Mouse (Mus musculus) CH12.LX (cell line): ENCODE measurements around the gene Dleu7. TPM values are rescaled to one million over a fixed set of nuclear protein-coding genes. Genes with fewer than 3 reads are reported as not detected.

ENCODE experiments used
- DNase-seq: peaks from one replicate; pipeline ENCODE4 v3.0.0-alpha.2; 2013; ENCODE audit errors: extremely low read depth
- H3K27ac ChIP-seq: 2 replicates; pipeline ENCODE4 v1.5.1; 2012; ENCODE audit warnings: low read depth, mild to moderate bottlenecking, control low read depth, moderate library complexity; ENCODE audit not compliant: insufficient read depth
- H3K27me3 ChIP-seq: replicated peaks from 2 replicates; pipeline ENCODE3; 2012; ENCODE audit warnings: inconsistent platforms
- H3K36me3 ChIP-seq, 2 experiments: replicated peaks in 1 of 2; 2 replicates each; pipeline versions ENCODE3 to v1.6.1; 2012; ENCODE audit warnings: inconsistent platforms in 1 of 2, low read length in 1 of 2, mild to moderate bottlenecking in 1 of 2, mixed read lengths in 1 of 2, moderate library complexity in 1 of 2; ENCODE audit not compliant: control insufficient read depth in 1 of 2, insufficient read depth in 1 of 2
- H3K4me1 ChIP-seq, 2 experiments: 2 replicates each; pipeline ENCODE4 v1.6.1; 2012; ENCODE audit warnings: inconsistent platforms in 1 of 2, moderate library complexity in 1 of 2; ENCODE audit not compliant: insufficient read depth in 2 of 2, control insufficient read depth in 1 of 2
- H3K4me2 ChIP-seq: 2 replicates; pipeline ENCODE4 v1.6.1; 2012; ENCODE audit warnings: low read depth, mild to moderate bottlenecking, control low read depth; ENCODE audit not compliant: poor library complexity, insufficient read depth, severe bottlenecking
- H3K4me3 ChIP-seq, 3 experiments: fragments of 150-350 bp in 1 of 3; sonication (generic) in 1 of 3; replicated peaks in 1 of 3; 2 replicates each; pipeline versions ENCODE3 to v1.5.1; 2011 to 2012; ENCODE audit warnings: low read depth in 2 of 3, low read length in 2 of 3, mild to moderate bottlenecking in 2 of 3, moderate library complexity in 2 of 3, control low read depth in 1 of 3, improper control_type of control experiment in 1 of 3, inconsistent platforms in 1 of 3, mixed read lengths in 1 of 3; ENCODE audit not compliant: poor library complexity in 1 of 3
- H3K79me2 ChIP-seq: replicated peaks from 2 replicates; pipeline ENCODE4 v1.6.1; 2012; ENCODE audit warnings: mild to moderate bottlenecking, moderate library complexity; ENCODE audit not compliant: control insufficient read depth, poor library complexity, insufficient read depth, severe bottlenecking; ENCODE audit errors: extremely low read depth
- H3K9ac ChIP-seq: 2 replicates; pipeline ENCODE4 v1.6.1; 2012; ENCODE audit warnings: low read depth, mild to moderate bottlenecking, control low read depth, moderate library complexity; ENCODE audit not compliant: insufficient read depth
- H3K9me3 ChIP-seq: replicated peaks from 2 replicates; pipeline ENCODE3; 2012; ENCODE audit warnings: low read length, inconsistent platforms, mixed read lengths
- CHD1 ChIP-seq: IDR thresholded peaks from 2 replicates; pipeline ENCODE4 v1.6.1; 2012; ENCODE audit warnings: low read depth, low read length, improper control_type of control experiment, inconsistent platforms
- CHD2 ChIP-seq: IDR thresholded peaks from 2 replicates; pipeline ENCODE4 v1.6.1; 2011; ENCODE audit warnings: low read length, improper control_type of control experiment
- EP300 ChIP-seq: IDR thresholded peaks from 2 replicates; pipeline ENCODE4 v1.6.1; 2011; ENCODE audit warnings: low read length, improper control_type of control experiment
- ETS1 ChIP-seq: conservative IDR thresholded peaks from 2 replicates; pipeline ENCODE4 v1.6.1; 2012; ENCODE audit warnings: low read depth, mild to moderate bottlenecking, inconsistent platforms, low read length, improper control_type of control experiment, moderate library complexity
- IRF4 ChIP-seq: IDR thresholded peaks from 2 replicates; pipeline ENCODE4 v1.6.1; 2014; ENCODE audit warnings: low read depth, mild to moderate bottlenecking, inconsistent platforms, low read length, improper control_type of control experiment
- JUN ChIP-seq: IDR thresholded peaks from 2 replicates; pipeline ENCODE4 v1.6.1; 2011; ENCODE audit warnings: low read depth, mild to moderate bottlenecking, low read length, improper control_type of control experiment, moderate library complexity; ENCODE audit not compliant: insufficient read depth
- JUND ChIP-seq: conservative IDR thresholded peaks from 2 replicates; pipeline ENCODE4 v1.6.1; 2011; ENCODE audit warnings: low read depth, low read length, improper control_type of control experiment
- MAX ChIP-seq: IDR thresholded peaks from 2 replicates; pipeline ENCODE4 v1.6.1; 2011; ENCODE audit warnings: low read length, improper control_type of control experiment
- MAZ ChIP-seq: IDR thresholded peaks from 2 replicates; pipeline ENCODE4 v1.6.1; 2012; ENCODE audit warnings: low read depth, mild to moderate bottlenecking, inconsistent platforms, low read length, improper control_type of control experiment, moderate library complexity
- MEF2A ChIP-seq: IDR thresholded peaks from 2 replicates; pipeline ENCODE4 v1.6.1; 2014; ENCODE audit warnings: low read depth, mild to moderate bottlenecking, inconsistent platforms, low read length, improper control_type of control experiment, borderline replicate concordance
- MYC ChIP-seq: IDR thresholded peaks from 2 replicates; pipeline ENCODE4 v1.6.1; 2011; ENCODE audit warnings: low read depth, mild to moderate bottlenecking, improper control_type of control experiment, low read length
- NELFE ChIP-seq: IDR thresholded peaks from 2 replicates; pipeline ENCODE4 v1.6.1; 2011; ENCODE audit warnings: low read depth, low read length, improper control_type of control experiment
- PAX5 ChIP-seq: IDR thresholded peaks from 2 replicates; pipeline ENCODE4 v1.6.1; 2012; ENCODE audit warnings: low read length, inconsistent platforms, mixed read lengths
- POLR2AphosphoS2 ChIP-seq: IDR thresholded peaks from 2 replicates; pipeline ENCODE4 v1.6.1; 2011; ENCODE audit warnings: low read depth, low read length, improper control_type of control experiment
- RCOR1 ChIP-seq: conservative IDR thresholded peaks from 2 replicates; pipeline ENCODE4 v1.6.1; 2012; ENCODE audit warnings: low read depth, mild to moderate bottlenecking, inconsistent platforms, low read length, improper control_type of control experiment
- TCF12 ChIP-seq: IDR thresholded peaks from 2 replicates; pipeline ENCODE4 v1.6.1; 2014; ENCODE audit warnings: low read depth, mild to moderate bottlenecking, inconsistent platforms, low read length, improper control_type of control experiment
- ZKSCAN1 ChIP-seq: IDR thresholded peaks from 2 replicates; pipeline ENCODE4 v1.6.1; 2012; ENCODE audit warnings: low read depth, inconsistent platforms, low read length, improper control_type of control experiment, borderline replicate concordance
- ZNF384 ChIP-seq: IDR thresholded peaks from 2 replicates; pipeline ENCODE4 v1.6.1; 2012; ENCODE audit warnings: low read depth, low read length, improper control_type of control experiment, inconsistent platforms
- dilution Hi-C: fragments of 300-500 bp; cut with MboI; formaldehyde crosslinking; loops from 2 replicates; pipeline ENCODE4 v1.14.3; 2020; ENCODE audit warnings: low sequenced_read_pairs; ENCODE audit not compliant: extremely low pct_unique_long_range_greater_than_20kb, extremely low pct_ligation_motif_present
- in situ Hi-C: fragments of 300-500 bp; cut with MboI; formaldehyde crosslinking; loops from 3 replicates; pipeline ENCODE4 v1.14.3; 2019; ENCODE audit warnings: low sequenced_read_pairs, low pct_ligation_motif_present, low pct_unique_long_range_greater_than_20kb, mixed read lengths
- polyA plus RNA-seq: library from polyadenylated mRNA; unstranded; fragments of >175 nt; gene quantifications from 2 replicates; pipeline ENCODE4 v1.2.1, GENCODE M21; 2012; ENCODE audit warnings: low read depth; ENCODE audit not compliant: insufficient read length
- total RNA-seq, 2 experiments: library from RNA; depleted of rRNA; stranded (reverse); fragments of 300-350 nt in 1 of 2; fragments of >200 nt in 1 of 2; gene quantifications; 2 replicates each; pipeline ENCODE4 v1.2.3; 2012 to 2014

Gene Dleu7
- total and polyA plus RNA-seq, 3 experiments = not detected

DNA sequence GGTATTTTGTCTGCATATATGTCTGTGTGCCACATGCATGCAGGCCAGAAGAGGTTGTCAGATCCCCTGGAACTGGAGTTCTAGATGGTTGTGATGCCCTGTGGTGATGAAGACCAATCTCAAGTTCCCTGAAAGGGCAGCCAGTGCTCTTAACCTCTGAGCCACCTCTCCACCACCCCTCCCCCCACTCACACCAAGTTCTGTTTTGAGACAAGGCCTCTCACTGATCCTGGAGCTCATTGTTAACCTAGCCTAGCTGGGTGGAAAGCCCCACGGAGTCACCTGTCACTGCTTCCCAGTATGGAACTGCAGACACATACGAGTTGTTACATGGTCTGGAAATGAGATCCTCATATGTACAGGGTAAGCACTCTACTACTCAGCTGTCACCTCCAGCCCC is 9.9 kb downstream of the Dleu7 start:
- TF ChIP-seq CHD1 (no peak), PAX5 (no peak), ETS1 (0 out of 2 replicates have a peak, but pooled peaks have one; percentile 6), TCF12 (peak; percentile 24; the same call in 1 of the 2 replicates), IRF4 (peak; percentile 70), CHD2 (peak; percentile 62; the same call in 1 of the 2 replicates), NELFE (no peak), EP300 (0 out of 2 replicates have a peak, but pooled peaks have one; percentile 11)
- TF ChIP-seq, all 38 proteins: peak for 5
- no peak overlapping the region for H3K4me2 ChIP-seq
- H3K27ac ChIP-seq = no peak overlapping the region
- in situ Hi-C loops (no loop called here), dilution Hi-C loops (no loop called here)
- peaks cover 7 to 29% of the 10 kb centered on the region in 2 experiments; a peak in 3 of 4 replicates for H3K4me1 ChIP-seq
- H3K27me3 ChIP-seq = no peaks in the 10 kb centered on the region
- H3K79me2 ChIP-seq = no peaks in the 10 kb centered on the region
- H3K36me3 ChIP-seq = no peaks in the 10 kb centered on the region
- H3K9ac ChIP-seq = no peak overlapping the region
- peak; percentile 48 for DNase-seq
- H3K9me3 ChIP-seq = no peaks in the 10 kb centered on the region
- H3K4me3 ChIP-seq = no peak overlapping the region

DNA sequence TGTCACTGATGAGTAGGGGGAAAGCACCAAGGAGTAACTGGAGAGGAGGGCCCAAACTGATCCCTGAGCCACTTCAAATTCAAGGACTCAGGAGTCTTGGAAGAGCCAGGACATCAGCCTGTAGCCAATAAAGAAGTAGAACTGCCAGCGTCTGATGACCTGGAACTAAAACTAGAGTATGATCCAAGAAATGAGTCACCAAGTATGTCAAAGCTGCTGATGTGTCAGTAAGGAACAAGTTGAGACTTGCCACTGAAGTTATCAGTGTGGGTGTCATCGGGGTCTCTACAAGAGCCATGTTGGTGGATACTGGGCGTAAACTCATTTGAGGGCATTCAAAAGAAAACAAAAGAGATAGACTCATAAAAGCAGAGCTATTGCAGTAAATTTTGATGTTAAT is 19.2 kb downstream of the Dleu7 start:
- in situ Hi-C loops = no loop called here
- no peaks in the 10 kb centered on the region for H3K27me3 ChIP-seq
- H3K27ac ChIP-seq = no peak overlapping the region
- peaks cover 0 to 8% of the 10 kb centered on the region in 2 experiments; a peak in 1 of 4 replicates for H3K4me1 ChIP-seq
- H3K36me3 ChIP-seq = no peaks in the 10 kb centered on the region
- no peak overlapping the region for H3K4me2 ChIP-seq
- H3K79me2 ChIP-seq = no peaks in the 10 kb centered on the region
- H3K9ac ChIP-seq = no peak overlapping the region
- dilution Hi-C loops = no loop called here
- no peaks in the 10 kb centered on the region for H3K9me3 ChIP-seq
- TF ChIP-seq MEF2A (peak; percentile 80), IRF4 (peak; percentile 53; the same call in 1 of the 2 replicates), ZKSCAN1 (no peak), EP300 (peak; percentile 59), ZNF384 (no peak), TCF12 (no peak), RCOR1 (no peak), CHD1 (peak; percentile 89; the same call in 1 of the 2 replicates), MYC (no peak), MAX (no peak), POLR2AphosphoS2 (no peak), MAZ (no peak), JUN (peak; percentile 39; the same call in 1 of the 2 replicates), JUND (0 out of 2 replicates have a peak, but pooled peaks have one; percentile 29)
- no peak overlapping the region for H3K4me3 ChIP-seq
- peak; percentile 24 for DNase-seq
